Mouse (Mus musculus) liver, embryonic 14.5 days (tissue): Measurements from ENCODE around the gene Psme2b.

Experiments
- CTCF ChIP-seq: IDR thresholded peaks from 2 replicates; pipeline ENCODE4 v1.5.1; 2016; ENCODE audit warnings: antibody characterized with exemption, low read depth, control low read depth
- EP300 ChIP-seq: IDR thresholded peaks from 2 replicates; pipeline ENCODE4 v1.6.1; 2016; ENCODE audit warnings: antibody characterized with exemption, low read depth

GRCm38 (mm10) chr11:48898812-48899431 lies 47.1 kb downstream of the Psme2b start:
- TF ChIP-seq EP300 (no peak), CTCF (no peak)
